Mouse (Mus musculus): ENCODE results near the gene Hs3st5.

DNA sequence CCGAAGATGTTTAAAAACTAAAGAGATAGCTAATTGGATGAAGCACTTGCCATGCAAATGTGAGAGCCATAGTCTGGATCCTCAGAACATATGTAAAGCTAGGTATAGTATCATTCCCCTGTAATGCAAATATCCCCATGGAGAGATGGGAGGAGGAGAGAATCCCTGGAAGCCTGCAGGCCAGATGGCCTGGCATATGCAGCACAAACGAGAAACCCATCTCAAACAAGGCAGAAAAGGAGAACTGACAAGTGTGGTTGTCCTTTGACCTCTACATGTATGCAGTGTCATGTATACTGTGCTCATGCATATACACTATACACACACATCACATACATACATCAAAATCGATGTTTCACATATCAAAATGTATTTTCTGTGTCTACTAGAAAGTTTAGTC lies 35.5 kb upstream of the Hs3st5 start:
- no peak for TF ChIP-seq CTCF (IDR thresholded peaks at IDR 0.05; ENCODE audit: control insufficient read depth, insufficient read depth, low read length)
- no peak for TF ChIP-seq POLR2A (IDR thresholded peaks at IDR 0.05; ENCODE audit: borderline replicate concordance, control insufficient read depth, low read depth, low read length)

Data from bone marrow, adult 2 months (tissue).